Mouse (Mus musculus): ENCODE measurements around the gene Bud23. TPM values are rescaled to one million over a fixed set of nuclear protein-coding genes. Genes with fewer than 3 reads are reported as not detected.

The Bud23 gene
- polyA plus RNA-seq, 1 experiment from 2014 or later, result 103 TPM

DNA sequence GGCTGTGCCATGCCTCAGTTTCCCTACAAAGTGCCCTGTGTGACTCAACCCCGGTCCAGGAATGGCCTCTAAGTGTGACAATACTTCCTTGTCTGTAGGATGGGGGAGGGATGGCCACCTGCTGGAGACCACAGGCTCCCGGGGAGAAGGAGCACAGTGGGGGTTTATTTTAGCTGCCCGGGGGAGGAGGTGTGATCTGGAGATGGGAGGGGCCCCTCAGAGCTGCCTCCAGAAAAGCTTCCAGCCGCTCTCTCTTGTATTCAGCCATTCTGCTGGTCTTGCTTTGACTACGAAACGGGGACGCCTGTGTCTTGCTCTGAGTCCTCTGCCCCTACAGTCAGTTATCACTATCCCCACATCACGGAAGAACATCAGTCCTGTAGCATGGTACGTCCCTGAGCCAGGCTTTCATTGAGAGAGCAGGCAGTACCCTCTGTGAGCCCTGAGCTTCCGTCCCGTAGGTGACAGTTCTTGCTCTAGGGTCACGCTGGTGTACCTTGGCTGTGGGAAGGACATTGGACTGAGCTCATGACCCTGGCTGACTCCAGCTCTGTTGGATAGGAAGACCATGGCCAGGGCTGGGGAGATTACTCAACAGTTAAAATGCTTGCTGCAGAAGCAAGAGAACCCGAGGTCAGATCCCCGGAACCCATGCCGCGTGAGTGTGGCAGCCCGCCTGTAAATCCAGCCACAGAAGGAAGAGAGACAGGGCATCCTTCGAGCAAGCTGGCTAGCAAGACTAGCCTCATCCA, 29.0 kb downstream of the Bud23 start:
- Histone ChIP-seq H3K4me2 (replicated peaks) (no peak overlapping the region), H3K36me3 (peaks cover 7% of the 10 kb centered on the region), H3K9ac (replicated peaks) (no peak overlapping the region), H3K27ac (no peak overlapping the region), H3K4me3 (replicated peaks) (no peak overlapping the region), H3K4me1 (replicated peaks) (0 out of 2 replicates have a peak, but pooled peaks cover 4% of the 10 kb centered on the region), H3K27me3 (no peaks in the 10 kb centered on the region), H3K9me3 (no peaks in the 10 kb centered on the region)
- 65% methylated on average over 18 of the region's 18 CpGs for WGBS
- no peak for ATAC-seq

DNA sequence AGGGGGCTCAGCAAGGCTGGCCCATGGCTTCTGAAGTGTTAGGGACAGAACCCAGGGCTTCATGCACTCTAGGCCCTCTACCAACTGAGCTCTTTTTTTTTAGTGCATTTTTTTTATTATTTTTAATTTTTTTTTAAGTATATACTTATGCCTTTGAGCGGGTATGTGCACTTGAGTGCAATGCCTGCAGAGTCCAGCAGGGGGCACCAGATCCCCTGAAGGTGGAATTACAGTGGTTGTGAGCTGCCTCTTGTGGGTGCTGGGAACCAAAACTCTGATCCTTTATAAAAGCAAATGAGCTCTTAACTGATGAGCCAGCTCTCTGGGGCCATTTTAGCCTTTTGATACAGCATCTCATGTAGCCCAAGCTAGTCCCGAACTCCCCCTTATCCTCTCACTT, 30.2 kb downstream of the Bud23 start:
- Histone ChIP-seq H3K9ac (replicated peaks) (no peak overlapping the region), H3K27me3 (no peaks in the 10 kb centered on the region), H3K36me3 (peaks cover 7% of the 10 kb centered on the region; the same call in 1 of the 2 replicates), H3K27ac (no peak overlapping the region), H3K9me3 (no peaks in the 10 kb centered on the region), H3K4me1 (replicated peaks) (no peaks in the 10 kb centered on the region), H3K4me3 (replicated peaks) (no peak overlapping the region), H3K4me2 (replicated peaks) (no peak overlapping the region)
- WGBS, result 98% methylated on average over 2 of the region's 2 CpGs
- no peak for ATAC-seq

DNA sequence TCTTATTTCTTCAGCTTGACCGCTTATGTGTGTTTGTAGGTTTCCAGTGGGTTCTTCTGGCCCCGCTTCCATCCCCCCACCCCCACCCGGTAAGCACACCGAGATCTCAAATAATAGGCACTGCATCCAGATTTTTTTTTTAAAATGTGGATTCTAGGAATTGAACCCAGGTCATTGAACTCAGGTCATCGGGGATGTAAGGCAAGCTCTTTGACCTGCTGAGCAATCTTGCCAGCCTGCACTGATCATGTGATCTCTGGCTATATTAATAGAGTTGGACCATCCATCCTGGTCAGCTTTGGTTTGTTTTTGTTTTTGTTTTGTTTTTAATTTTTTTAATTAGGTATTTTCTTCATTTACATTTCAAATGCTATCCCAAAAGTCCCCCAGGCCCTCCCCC, 32.2 kb downstream of the Bud23 start:
- Histone ChIP-seq H3K4me1 (replicated peaks) (0 out of 2 replicates have a peak, but pooled peaks cover 7% of the 10 kb centered on the region), H3K9ac (replicated peaks) (no peak overlapping the region), H3K36me3 (peaks cover 2% of the 10 kb centered on the region; the same call in 1 of the 2 replicates), H3K9me3 (no peaks in the 10 kb centered on the region), H3K4me2 (replicated peaks) (no peak overlapping the region), H3K4me3 (replicated peaks) (no peak overlapping the region), H3K27ac (no peak overlapping the region), H3K27me3 (no peaks in the 10 kb centered on the region)
- ATAC-seq, result no peak
- WGBS, result 95% methylated on average over 5 of the region's 5 CpGs

- peaks cover 22% of the 10 kb centered on the region for H3K4me1 ChIP-seq (replicated peaks)
- no peaks in the 10 kb centered on the region for H3K36me3 ChIP-seq
- no peak overlapping the region for H3K9ac ChIP-seq (replicated peaks)
- no peaks in the 10 kb centered on the region for H3K9me3 ChIP-seq
- 56% methylated on average over 18 of the region's 18 CpGs for WGBS
- ATAC-seq, result no peak
- no peak overlapping the region for H3K4me3 ChIP-seq (replicated peaks)
- H3K4me2 ChIP-seq (replicated peaks), result no peak overlapping the region
- no peak overlapping the region for H3K27ac ChIP-seq
- H3K27me3 ChIP-seq, result 0 out of 2 replicates have a peak, but pooled peaks cover 2% of the 10 kb centered on the region
Measured at GRCm38 (mm10) chr5:135029007-135029854, 35.5 kb downstream of the Bud23 start.

DNA sequence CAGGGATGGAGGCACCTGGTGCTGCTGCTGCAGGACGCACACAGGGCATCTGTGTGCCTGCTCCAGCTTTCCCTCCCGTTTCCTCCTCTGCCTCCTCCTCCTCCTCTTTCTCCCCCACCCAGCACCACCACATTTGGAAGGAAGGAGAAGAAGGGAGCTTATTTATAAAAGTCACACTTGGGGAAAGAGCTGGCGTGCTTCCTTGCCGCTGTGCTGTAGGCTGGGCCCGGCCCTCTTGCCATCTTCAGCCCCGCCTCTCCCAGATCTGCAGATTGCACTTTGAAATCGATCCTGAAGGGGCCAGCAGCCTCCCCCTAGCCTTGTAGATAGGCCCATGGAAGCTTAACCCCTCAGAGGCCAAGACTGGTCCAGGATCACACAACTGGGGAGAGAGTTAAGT, 38.9 kb downstream of the Bud23 start:
- no peaks in the 10 kb centered on the region for H3K36me3 ChIP-seq
- no peaks in the 10 kb centered on the region for H3K9me3 ChIP-seq
- WGBS, result 16% methylated on average over 7 of the region's 7 CpGs
- no peak overlapping the region for H3K4me2 ChIP-seq (replicated peaks)
- no peak for ATAC-seq
- H3K27me3 ChIP-seq, result 0 out of 2 replicates have a peak, but pooled peaks cover 2% of the 10 kb centered on the region
- no peak overlapping the region for H3K27ac ChIP-seq
- H3K9ac ChIP-seq (replicated peaks), result no peak overlapping the region
- H3K4me1 ChIP-seq (replicated peaks), result peaks cover 32% of the 10 kb centered on the region
- H3K4me3 ChIP-seq (replicated peaks), result no peak overlapping the region

GRCm38 (mm10) chr5:135024665-135025224, 40.0 kb downstream of the Bud23 start:
- peak overlapping the region; percentile 70; the same call in 1 of the 2 replicates for H3K4me3 ChIP-seq (replicated peaks)
- H3K36me3 ChIP-seq, result no peaks in the 10 kb centered on the region
- peaks cover 32% of the 10 kb centered on the region for H3K4me1 ChIP-seq (replicated peaks)
- peak overlapping the region; percentile 92 for H3K4me2 ChIP-seq (replicated peaks)
- H3K27me3 ChIP-seq, result 0 out of 2 replicates have a peak, but pooled peaks cover 2% of the 10 kb centered on the region
- WGBS, result 76% methylated on average over 11 of the region's 11 CpGs
- H3K9me3 ChIP-seq, result no peaks in the 10 kb centered on the region
- no peak for ATAC-seq
- no peak overlapping the region for H3K27ac ChIP-seq
- H3K9ac ChIP-seq (replicated peaks), result no peak overlapping the region

GRCm38 (mm10) chr5:135023344-135024173, 41.2 kb downstream of the Bud23 start, which contains the start of gene Stx1a:
TSS of gene Stx1a (plus strand) at chr5:135023482.
- Histone ChIP-seq H3K4me2 (replicated peaks) (peak within 1 kb of the TSS; percentile 92), H3K9me3 (no peaks in the 10 kb centered on the region), H3K36me3 (no peaks in the 10 kb centered on the region), H3K4me3 (replicated peaks) (peak within 1 kb of the TSS; percentile 70), H3K27me3 (0 out of 2 replicates have a peak, but pooled peaks cover 2% of the 10 kb centered on the region), H3K9ac (replicated peaks) (peak within 1 kb of the TSS; percentile 80), H3K27ac (peak within 1 kb of the TSS; percentile 9; the same call in 1 of the 2 replicates), H3K4me1 (replicated peaks) (peaks cover 27% of the 10 kb centered on the region)
- ATAC-seq, result peak; percentile 93
- WGBS, result under 1% methylated on average over 61 of the region's 61 CpGs

DNA sequence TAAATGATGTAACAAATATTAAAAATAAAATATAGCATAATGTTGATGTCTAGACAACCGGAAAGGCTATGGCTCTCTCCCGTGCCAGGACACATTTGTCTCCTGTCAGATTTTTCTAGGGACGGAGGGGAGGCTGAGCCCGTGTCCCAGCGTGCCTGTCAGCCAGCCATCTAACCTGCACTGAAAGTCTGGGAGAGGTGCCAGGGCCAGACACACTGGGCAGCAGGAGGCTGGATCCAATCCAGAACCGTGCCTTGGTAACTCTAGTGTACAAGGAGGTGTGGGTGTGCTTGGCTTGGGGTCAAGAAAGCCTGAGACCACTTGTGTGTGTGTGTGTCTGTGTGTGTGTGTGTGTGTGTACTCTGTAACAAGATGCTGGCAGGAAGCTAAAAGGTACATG, 42.9 kb downstream of the Bud23 start:
- H3K27ac ChIP-seq, result no peak overlapping the region

GRCm38 (mm10) chr5:135016224-135016759, 48.5 kb downstream of the Bud23 start:
- Histone ChIP-seq H3K9ac (replicated peaks) (no peak overlapping the region), H3K27me3 (peaks cover 13% of the 10 kb centered on the region), H3K4me1 (replicated peaks) (peaks cover 16% of the 10 kb centered on the region), H3K27ac (no peak overlapping the region), H3K36me3 (no peaks in the 10 kb centered on the region), H3K4me2 (replicated peaks) (no peak overlapping the region), H3K9me3 (no peaks in the 10 kb centered on the region), H3K4me3 (replicated peaks) (no peak overlapping the region)
- WGBS, result 57% methylated on average over 4 of the region's 4 CpGs
- no peak for ATAC-seq

More for the DNA sequence above, 42.9 kb downstream of the Bud23 start:
- Histone ChIP-seq H3K4me2 (replicated peaks) (no peak overlapping the region), H3K4me3 (replicated peaks) (no peak overlapping the region), H3K9ac (replicated peaks) (no peak overlapping the region), H3K27me3 (0 out of 2 replicates have a peak, but pooled peaks cover 2% of the 10 kb centered on the region), H3K4me1 (replicated peaks) (peaks cover 25% of the 10 kb centered on the region), H3K36me3 (no peaks in the 10 kb centered on the region), H3K9me3 (no peaks in the 10 kb centered on the region)
- peak; percentile 31; the same call in 1 of the 2 replicates for ATAC-seq
- 79% methylated on average over 6 of the region's 6 CpGs for WGBS

DNA sequence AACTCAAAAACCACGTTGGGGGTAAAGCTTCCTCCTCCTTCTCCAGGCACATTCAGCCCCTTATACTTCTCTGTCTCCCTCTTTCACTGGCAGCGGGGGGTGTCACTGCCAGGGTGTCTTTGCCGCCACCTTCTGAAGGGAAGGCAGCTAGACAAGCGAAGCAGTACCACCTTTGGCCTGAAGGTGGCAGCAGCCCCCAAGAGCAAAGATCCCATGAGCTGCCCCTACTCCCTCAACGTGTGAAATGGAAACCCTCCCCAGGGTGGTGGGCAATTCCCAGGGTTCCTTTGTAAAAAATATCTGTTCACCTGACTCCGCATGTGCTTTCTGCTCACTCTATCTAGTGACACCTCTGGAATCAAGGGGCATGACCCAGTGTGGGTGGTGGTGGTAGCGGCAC, 49.3 kb downstream of the Bud23 start:
- no peak overlapping the region for H3K4me3 ChIP-seq (replicated peaks)
- ATAC-seq, result 0 out of 2 replicates have a peak, but pooled peaks have one; percentile 22
- no peak overlapping the region for H3K27ac ChIP-seq
- H3K4me1 ChIP-seq (replicated peaks), result peaks cover 24% of the 10 kb centered on the region
- no peak overlapping the region for H3K9ac ChIP-seq (replicated peaks)
- peaks cover 19% of the 10 kb centered on the region for H3K27me3 ChIP-seq
- H3K4me2 ChIP-seq (replicated peaks), result no peak overlapping the region
- WGBS, result 14% methylated on average over 7 of the region's 7 CpGs
- no peaks in the 10 kb centered on the region for H3K9me3 ChIP-seq
- H3K36me3 ChIP-seq, result no peaks in the 10 kb centered on the region

All from midbrain, embryonic 13.5 days (tissue).